Mouse (Mus musculus) bone marrow macrophage, adult 2 months (primary cell): ENCODE results near the gene Lst1.

Experiments used
- CTCF ChIP-seq: IDR thresholded peaks from 2 replicates; pipeline ENCODE4 v1.5.1; 2012; ENCODE audit warnings: low read depth, mild to moderate bottlenecking, low read length, moderate library complexity
- POLR2A ChIP-seq: IDR thresholded peaks from 2 replicates; pipeline ENCODE4 v1.6.1; 2012; ENCODE audit warnings: mild to moderate bottlenecking, low read depth, low read length, borderline replicate concordance

GRCm38 (mm10) chr17:35191723-35192122, 3.5 kb upstream of the Lst1 start:
- TF ChIP-seq CTCF, result peak; percentile 25; the same call in 1 of the 2 replicates
- TF ChIP-seq POLR2A, result no peak
